Mouse (Mus musculus) C2C12 (cell line): ENCODE data around the gene Anln. TPM values are rescaled to one million over a fixed set of nuclear protein-coding genes. Genes with fewer than 3 reads are reported as not detected.
"Not testable (repeated sequence)": the region's sequence is repeated elsewhere in the genome, so short reads cannot be mapped to it uniquely, and the experiment has no call there.

Source experiments
- H3K27me3 ChIP-seq: one replicate; pipeline ENCODE4 v1.6.1; 2011; ENCODE audit not compliant: control insufficient read depth, insufficient read depth, insufficient read length
- H3K36me3 ChIP-seq: one replicate; pipeline ENCODE4 v1.6.1; 2011; ENCODE audit not compliant: control insufficient read depth, insufficient read depth
- H3K4me3 ChIP-seq: one replicate; pipeline ENCODE4 v1.5.1; 2011; ENCODE audit warnings: mild to moderate bottlenecking, control low read depth; ENCODE audit not compliant: poor library complexity, insufficient read depth, severe bottlenecking
- H3K79me2 ChIP-seq: one replicate; pipeline ENCODE4 v1.6.1; 2011; ENCODE audit not compliant: control insufficient read depth, insufficient read depth
- H3K79me3 ChIP-seq: one replicate; pipeline ENCODE4 v1.6.1; 2011; ENCODE audit warnings: low read depth, control low read depth
- H3ac ChIP-seq: one replicate; pipeline ENCODE3; 2011; ENCODE audit warnings: low read depth; ENCODE audit not compliant: control insufficient read depth, insufficient read length
- CEBPB ChIP-seq: IDR thresholded peaks from one replicate; pipeline ENCODE4 v1.6.1; 2011; ENCODE audit warnings: low read depth, mild to moderate bottlenecking, control low read depth, moderate library complexity
- CTCF ChIP-seq: IDR thresholded peaks from one replicate; pipeline ENCODE4 v1.5.1; 2011; ENCODE audit not compliant: control insufficient read depth, insufficient read depth, insufficient read length
- FOSL1 ChIP-seq: IDR thresholded peaks from one replicate; pipeline ENCODE4 v1.8.0; 2011; ENCODE audit warnings: mild to moderate bottlenecking, low read length; ENCODE audit not compliant: poor library complexity, insufficient read depth, severe bottlenecking
- MAX ChIP-seq: IDR thresholded peaks from one replicate; pipeline ENCODE4 v1.6.1; 2011; ENCODE audit warnings: mild to moderate bottlenecking, control low read depth
- MYOD1 ChIP-seq: IDR thresholded peaks from one replicate; pipeline ENCODE4 v1.6.1; 2011; ENCODE audit warnings: low read depth; ENCODE audit not compliant: control insufficient read depth, insufficient read length
- MYOG ChIP-seq: IDR thresholded peaks from one replicate; pipeline ENCODE4 v1.6.1; 2011; ENCODE audit not compliant: control insufficient read depth, insufficient read length; ENCODE audit errors: extremely low read depth
- USF1 ChIP-seq: IDR thresholded peaks from one replicate; pipeline ENCODE4 v1.6.1; 2011; ENCODE audit warnings: low read depth, mild to moderate bottlenecking, control low read depth, moderate library complexity
- polyA plus RNA-seq: library from polyadenylated mRNA; unstranded; fragments of >200 nt; fragmentation: generic; extraction: Trizol; gene quantifications from one replicate; pipeline ENCODE4 v1.2.1, GENCODE M21; 2012; ENCODE audit warnings: missing spikeins

The Anln gene
- polyA plus RNA-seq, 1 experiment = 63.2 TPM

DNA sequence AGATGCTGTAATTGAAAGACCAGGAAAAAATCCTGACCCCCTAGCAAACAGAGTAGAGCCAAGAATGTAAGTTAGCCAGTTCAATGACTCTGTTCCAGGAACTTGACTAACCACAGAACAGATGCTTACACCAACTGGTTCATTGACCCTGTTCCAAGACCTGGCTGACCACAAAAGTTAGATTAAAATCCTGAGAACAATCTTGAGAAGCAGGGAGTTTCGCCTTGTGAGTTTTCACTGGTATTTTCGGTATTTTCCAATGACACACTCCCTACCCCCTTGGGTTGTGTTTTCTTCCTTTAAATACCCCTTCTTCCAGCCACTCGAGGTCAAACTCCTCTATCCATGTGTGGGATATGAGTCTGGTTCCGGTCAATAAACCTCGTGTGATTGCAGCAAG is 79.3 kb downstream of the Anln start:
- no peaks in the 10 kb centered on the region for H3K79me3 ChIP-seq
- no peaks in the 10 kb centered on the region for H3K79me2 ChIP-seq
- H3K36me3 ChIP-seq = no peaks in the 10 kb centered on the region
- no peak for TF ChIP-seq USF1
- no peak for TF ChIP-seq MAX
- TF ChIP-seq MYOD1 = peak; percentile 34
- no peak for TF ChIP-seq CEBPB
- no peak for TF ChIP-seq MYOG
- H3ac ChIP-seq = no peak overlapping the region
- H3K4me3 ChIP-seq = no peak overlapping the region
- no peaks in the 10 kb centered on the region for H3K27me3 ChIP-seq

DNA sequence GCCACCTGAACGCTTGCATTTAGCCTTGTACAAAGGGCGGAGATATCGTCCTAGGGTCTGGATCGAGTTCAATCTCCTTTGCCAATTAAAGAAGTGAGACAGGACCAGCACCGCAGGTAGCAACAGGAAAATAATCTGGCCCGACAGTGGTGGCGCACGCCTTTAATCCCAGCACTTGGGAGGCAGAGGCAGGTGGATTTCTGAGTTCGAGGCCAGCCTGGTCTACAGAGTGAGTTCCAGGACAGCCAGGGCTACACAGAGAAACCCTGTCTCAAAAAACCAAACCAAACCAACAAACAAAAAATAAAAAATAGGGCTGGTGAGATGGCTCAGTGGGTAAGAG is 81.1 kb downstream of the Anln start:
- not testable (repeated sequence) for H3K36me3 ChIP-seq, H3K79me2 ChIP-seq, H3ac ChIP-seq, H3K27me3 ChIP-seq, H3K79me3 ChIP-seq
- H3K4me3 ChIP-seq = peak overlapping the region; percentile 64

DNA sequence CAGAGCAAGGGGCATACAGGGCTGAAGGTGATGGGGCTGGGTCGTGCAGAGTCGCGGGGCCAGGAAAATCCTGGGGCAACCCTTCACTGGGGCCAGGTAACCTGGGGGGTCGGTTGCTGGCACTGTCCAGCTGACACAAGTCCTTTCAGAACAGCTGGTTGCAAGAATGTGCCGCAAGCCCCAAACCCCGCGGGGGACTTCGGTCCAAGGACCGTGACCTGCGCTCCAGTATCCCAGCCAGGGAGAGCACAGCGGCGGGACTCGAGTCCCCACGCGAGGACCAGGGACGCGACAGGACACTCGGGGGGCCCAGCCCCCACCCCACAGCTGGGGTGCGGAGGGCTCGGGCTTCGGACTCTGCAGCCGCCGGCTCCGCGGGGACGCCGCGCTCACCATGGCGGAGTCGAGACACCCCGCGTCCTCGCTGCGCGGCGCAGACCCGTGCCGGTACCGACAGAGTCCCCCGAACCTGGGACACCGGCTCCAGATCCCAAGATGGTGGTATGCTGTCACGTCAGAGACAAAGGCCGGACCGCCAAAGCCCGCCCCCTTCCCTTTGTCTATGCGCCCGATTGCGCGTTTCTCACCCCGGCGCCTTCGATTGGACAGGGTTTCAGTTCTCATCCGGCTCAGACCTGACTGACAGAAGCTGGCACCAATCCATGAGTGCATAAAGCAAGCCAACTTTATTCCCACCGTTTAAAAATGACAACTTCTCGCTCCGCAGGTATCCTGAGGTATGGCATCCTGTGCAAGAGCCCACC is 81.7 kb downstream of the Anln start, which contains the start of gene Zfp810:
Zfp810 (minus strand) TSS at position 493 of the 764 bp plus-strand sequence.
- H3K27me3 ChIP-seq = no peaks in the 10 kb centered on the region
- TF ChIP-seq CTCF (no peak), FOSL1 (no peak), MYOG (no peak), CEBPB (no peak), MYOD1 (no peak), USF1 (no peak), MAX (no peak)
- peak within 1 kb of the TSS; percentile 64 for H3K4me3 ChIP-seq
- peak within 1 kb of the TSS; percentile 47 for H3ac ChIP-seq
- no peaks in the 10 kb centered on the region for H3K36me3 ChIP-seq
- no peaks in the 10 kb centered on the region for H3K79me3 ChIP-seq
- H3K79me2 ChIP-seq = no peaks in the 10 kb centered on the region

GRCm38 (mm10) chr9:22306726-22307125 is 82.3 kb downstream of the Anln start:
- Histone ChIP-seq H3K79me2 (no peaks in the 10 kb centered on the region), H3K27me3 (no peaks in the 10 kb centered on the region), H3K36me3 (no peaks in the 10 kb centered on the region), H3K4me3 (peak overlapping the region; percentile 64), H3K79me3 (no peaks in the 10 kb centered on the region), H3ac (no peak overlapping the region)
- TF ChIP-seq USF1 (no peak), MYOG (no peak), CTCF (no peak), FOSL1 (no peak), CEBPB (no peak), MAX (no peak)

- Histone ChIP-seq H3K79me2 (no peaks in the 10 kb centered on the region), H3K27me3 (no peaks in the 10 kb centered on the region), H3K79me3 (no peaks in the 10 kb centered on the region), H3ac (no peak overlapping the region), H3K4me3 (no peak overlapping the region), H3K36me3 (no peaks in the 10 kb centered on the region)
- no peak for TF ChIP-seq CTCF
- TF ChIP-seq CEBPB = no peak
- TF ChIP-seq FOSL1 = no peak
- TF ChIP-seq USF1 = no peak
- no peak for TF ChIP-seq MAX
- no peak for TF ChIP-seq MYOG
- no peak for TF ChIP-seq MYOD1
Measured at GRCm38 (mm10) chr9:22302199-22302598, 86.8 kb downstream of the Anln start.

Other genes starting within 250 kb of the Anln start
- gene Pigyl, start 232.3 kb downstream of the Anln start, polyA plus RNA-seq = 47.9 TPM
- not detected for gene Zfp872, start 201.1 kb downstream of the Anln start, polyA plus RNA-seq
- gene Zfp809, start 163.5 kb downstream of the Anln start, polyA plus RNA-seq = 4.5 TPM
- gene Zfp599, start 129.3 kb downstream of the Anln start, polyA plus RNA-seq = 0.76 TPM
- gene Zfp810, start 81.5 kb downstream of the Anln start, polyA plus RNA-seq = 1.5 TPM
- 1.0 TPM for gene 9530077C05Rik, start 22.3 kb upstream of the Anln start, polyA plus RNA-seq
- not detected for gene Gm17545, start 65.1 kb upstream of the Anln start, polyA plus RNA-seq
- 58.5 TPM for gene Rp9, start 80.6 kb upstream of the Anln start, polyA plus RNA-seq
- gene Bbs9, start 86.5 kb upstream of the Anln start, polyA plus RNA-seq = 3.3 TPM